Mouse (Mus musculus): ENCODE measurements at regions not wholly inside any gene's neighbourhood (a gene's known extent, or its start where the extent isn't known, plus 50 kb on each side); places are given as distances from the start of the nearest gene placed in this dataset.
"Not testable (repeated sequence)": the region's sequence is repeated elsewhere in the genome, so short reads cannot be mapped to it uniquely, and the experiment has no call there.

- TF ChIP-seq CTCF (IDR thresholded peaks at IDR 0.05; ENCODE audit: insufficient read depth, low read length); POLR2A (IDR thresholded peaks at IDR 0.05; ENCODE audit: borderline replicate concordance, extremely low read depth, low read depth, low read length): not testable (repeated sequence)
These were observed 227.4 kb downstream of the Gm15319 start for GRCm38 (mm10) chr8:20135626-20136025.

Measured in lung, adult 2 months (tissue).